Mouse (Mus musculus) yolk sac, embryonic 10.5 days (tissue): ENCODE measurements around the gene Alg11.
A peak's percentile ranks its signal among the peaks of the same experiment; 100 is the strongest.

ENCODE experiments used
- DNase-seq: peaks from one replicate; pipeline ENCODE4 v3.0.0-alpha.2; 2017; ENCODE audit warnings: low spot score

Gene Alg11

GRCm38 (mm10) chr8:22060446-22060889, at the start of gene Alg11:
Gene Alg11 (plus strand): TSS chr8:22060721.
- peak; percentile 97 for DNase-seq

DNA sequence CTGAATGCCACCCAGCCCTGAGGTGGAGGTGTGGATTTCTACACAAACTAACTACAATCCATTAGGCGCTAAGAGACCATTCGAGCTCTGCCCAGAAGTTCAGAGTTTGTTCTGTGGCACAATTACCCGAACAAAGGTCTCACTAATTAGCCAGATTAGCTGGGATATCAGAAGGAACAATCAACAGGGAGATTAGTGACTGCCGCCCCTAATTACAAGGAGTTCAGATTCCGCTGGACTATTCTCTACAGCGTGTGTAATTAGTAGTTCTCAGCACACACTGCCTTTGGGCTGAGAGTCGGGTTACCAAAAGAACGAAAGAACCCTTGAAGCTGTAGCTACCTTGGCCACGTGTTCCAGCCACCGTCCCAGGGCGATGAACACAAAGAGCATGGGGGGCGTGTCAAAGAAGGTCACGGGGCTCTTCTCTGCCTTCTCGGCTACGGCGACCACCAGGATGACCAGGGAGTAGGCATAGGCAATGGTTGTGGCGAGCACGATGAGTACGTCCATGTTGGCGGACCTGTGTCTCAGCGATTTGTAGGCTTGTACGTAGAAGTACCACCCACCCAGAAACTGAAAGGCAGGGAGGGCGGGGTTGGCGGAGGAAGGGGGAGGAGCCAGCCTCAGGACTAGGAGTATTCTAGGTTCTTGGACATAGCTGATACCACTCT, 47.4 kb upstream of the Alg11 start:
- DNase-seq = no peak

DNA sequence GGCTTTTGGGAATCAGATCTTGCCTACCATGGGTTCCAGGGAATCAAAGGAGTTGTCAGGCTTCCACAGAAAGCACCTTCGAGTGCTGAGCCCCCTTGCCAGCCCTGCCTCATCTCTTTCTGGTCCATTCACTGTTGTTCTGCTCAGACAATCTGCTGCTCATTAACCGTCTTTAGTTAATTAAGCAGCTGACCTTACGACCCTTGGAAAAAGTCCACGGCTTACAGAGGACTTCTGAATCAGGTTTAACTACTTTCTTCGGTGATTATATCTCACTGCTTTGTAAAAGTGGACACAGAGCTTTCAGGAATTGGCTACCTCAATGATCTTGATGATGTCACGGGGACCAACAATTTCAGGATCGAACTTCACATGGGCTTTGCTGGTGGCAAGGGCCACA, 42.8 kb upstream of the Alg11 start:
- no peak for DNase-seq

- DNase-seq = peak; percentile 53
Observed at GRCm38 (mm10) chr8:22019498-22019897, 41.0 kb upstream of the Alg11 start.

- DNase-seq = no peak
Observed at GRCm38 (mm10) chr8:22022244-22022643, 38.3 kb upstream of the Alg11 start.

DNA sequence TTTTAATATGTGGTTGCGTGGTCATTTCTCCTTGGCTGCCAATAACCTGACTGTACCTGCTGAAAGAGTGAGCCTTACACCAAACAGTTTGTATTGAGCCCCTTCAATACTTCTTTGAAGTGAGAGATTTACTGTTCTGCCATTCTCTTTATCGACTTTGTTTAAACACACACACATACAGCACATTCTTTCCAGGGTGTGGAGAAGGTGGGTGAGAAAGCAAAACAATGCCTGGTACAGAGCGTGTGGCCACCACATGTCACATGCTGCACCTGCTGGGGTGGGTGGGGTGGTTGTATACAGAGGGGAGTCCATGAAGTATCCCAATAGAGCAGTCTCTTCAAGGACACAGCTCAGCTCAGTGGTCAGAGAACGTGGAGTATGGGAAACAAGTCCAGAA, 35.3 kb upstream of the Alg11 start:
- no peak for DNase-seq

- DNase-seq = no peak
Observed at GRCm38 (mm10) chr8:22028973-22029372, 31.5 kb upstream of the Alg11 start.

- no peak for DNase-seq
Observed at GRCm38 (mm10) chr8:22030990-22031389, 29.5 kb upstream of the Alg11 start.

GRCm38 (mm10) chr8:22036137-22036536, 24.4 kb upstream of the Alg11 start:
- DNase-seq = no peak

GRCm38 (mm10) chr8:22037022-22037421, 23.5 kb upstream of the Alg11 start:
- peak; percentile 77 for DNase-seq

- peak; percentile 83 for DNase-seq
Observed at GRCm38 (mm10) chr8:22039468-22040152, 20.9 kb upstream of the Alg11 start.

DNA sequence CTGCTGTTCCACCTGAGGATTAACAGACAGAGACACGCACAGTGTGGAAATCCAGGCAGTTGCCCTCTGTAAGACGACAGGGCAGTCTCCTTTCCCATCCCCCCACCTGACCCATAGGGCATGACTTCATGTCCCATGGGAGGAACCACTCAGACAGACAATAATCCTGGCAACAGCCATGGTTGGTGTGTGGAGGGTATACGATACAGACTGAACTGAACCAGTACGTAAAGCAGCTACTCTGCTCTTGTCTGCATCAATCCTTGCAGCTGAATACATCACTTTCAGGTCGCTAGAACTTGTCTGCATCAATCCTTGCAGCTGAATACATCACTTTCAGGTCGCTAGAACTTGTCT, 20.4 kb upstream of the Alg11 start:
- no peak for DNase-seq

DNA sequence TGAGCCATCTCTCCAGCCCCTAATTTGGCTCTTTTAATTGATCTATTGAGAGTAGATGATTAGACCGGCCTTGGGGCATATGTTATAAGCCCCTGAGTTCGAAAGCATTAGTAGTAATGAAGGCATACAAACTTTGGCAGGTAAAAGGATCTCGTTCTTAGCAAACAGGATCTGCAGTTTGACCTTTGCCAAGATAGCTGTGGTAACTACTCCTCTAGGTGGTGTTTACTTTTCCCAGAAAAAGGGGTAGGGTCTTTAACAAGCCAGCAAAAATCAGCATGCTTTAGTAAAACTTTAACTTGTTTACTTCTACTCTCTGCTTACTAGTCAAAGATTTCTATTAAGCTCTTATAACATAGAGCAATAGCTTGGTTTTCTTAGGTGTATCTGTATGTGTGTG, 18.0 kb upstream of the Alg11 start:
- peak; percentile 55 for DNase-seq

GRCm38 (mm10) chr8:22043706-22044105, 16.8 kb upstream of the Alg11 start:
- DNase-seq = no peak

DNA sequence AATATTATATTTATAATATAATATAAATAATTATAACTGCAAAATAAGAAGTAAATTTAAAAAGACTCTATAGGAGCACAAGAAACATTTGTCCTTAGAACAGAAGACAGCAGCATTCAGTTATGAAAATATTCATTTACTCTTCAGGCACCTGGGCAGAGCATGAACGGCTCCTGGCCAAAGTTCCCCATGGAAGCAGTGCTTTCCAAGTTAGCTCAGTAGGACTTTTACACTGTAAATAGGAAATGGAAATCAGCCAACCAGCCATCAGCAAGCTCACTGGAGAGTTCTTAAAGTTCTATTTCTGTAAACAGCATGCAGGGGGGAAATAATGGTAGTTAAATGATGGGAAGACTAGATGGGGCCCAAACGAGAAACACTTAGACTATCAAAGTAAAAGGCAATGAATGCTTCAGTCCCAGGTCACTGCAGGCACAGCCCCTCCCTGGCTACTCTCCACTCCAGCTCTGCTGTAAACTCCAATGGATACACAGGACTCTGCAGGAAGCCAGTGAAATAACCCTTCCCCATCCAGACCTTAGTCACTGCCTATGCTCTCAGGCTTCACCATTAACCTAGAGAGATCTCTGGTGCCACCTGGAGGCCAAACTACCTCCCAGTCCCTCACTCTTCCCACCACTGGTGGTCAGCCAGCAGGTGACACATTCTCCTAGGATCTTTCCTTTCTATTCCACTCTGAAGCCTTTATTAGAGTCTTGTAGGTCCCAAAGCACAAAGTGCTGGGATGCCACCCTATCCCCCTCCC, 12.6 kb upstream of the Alg11 start:
- DNase-seq = peak; percentile 66

- DNase-seq = peak; percentile 68
Observed at GRCm38 (mm10) chr8:22054674-22055491, 5.6 kb upstream of the Alg11 start.

DNA sequence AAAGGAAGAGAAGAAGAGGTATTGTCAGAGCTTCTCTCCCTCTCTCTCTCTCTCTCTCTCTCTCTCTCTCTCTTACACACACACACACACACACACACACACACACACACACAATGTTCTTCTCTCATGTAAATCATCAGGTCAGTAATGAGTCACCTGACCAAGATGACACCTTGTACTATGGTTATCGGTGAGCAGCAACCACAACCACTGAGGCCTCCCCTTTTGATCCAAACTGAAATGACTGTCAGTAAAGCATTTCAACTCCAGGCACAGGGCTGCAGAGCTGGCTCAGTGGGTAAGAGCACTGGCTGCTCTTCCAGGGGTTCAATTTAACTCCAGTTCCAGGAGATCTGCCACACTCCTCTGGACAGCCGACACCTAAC, 5.0 kb upstream of the Alg11 start:
- DNase-seq = no peak

GRCm38 (mm10) chr8:22056850-22057249, 3.7 kb upstream of the Alg11 start:
- DNase-seq = no peak

DNA sequence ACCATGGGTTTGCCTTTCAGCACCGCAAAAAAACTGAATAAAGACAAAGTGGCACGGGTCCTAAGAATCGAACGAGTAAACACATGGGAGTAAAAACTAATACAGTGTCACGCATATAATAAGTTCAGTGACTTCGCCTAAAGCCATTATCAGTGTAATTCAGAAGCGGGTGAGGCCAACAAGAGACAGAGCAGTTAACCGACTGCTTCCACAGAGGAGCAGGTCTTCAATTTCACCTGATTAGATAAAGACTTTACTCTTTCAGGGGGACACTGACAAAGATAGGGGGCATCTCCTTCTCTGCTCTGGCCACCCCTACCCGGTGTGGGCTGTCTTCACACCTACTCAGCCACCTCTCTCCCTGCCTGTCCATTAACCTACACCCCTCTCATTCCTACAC, 2.2 kb upstream of the Alg11 start:
- DNase-seq = no peak

DNA sequence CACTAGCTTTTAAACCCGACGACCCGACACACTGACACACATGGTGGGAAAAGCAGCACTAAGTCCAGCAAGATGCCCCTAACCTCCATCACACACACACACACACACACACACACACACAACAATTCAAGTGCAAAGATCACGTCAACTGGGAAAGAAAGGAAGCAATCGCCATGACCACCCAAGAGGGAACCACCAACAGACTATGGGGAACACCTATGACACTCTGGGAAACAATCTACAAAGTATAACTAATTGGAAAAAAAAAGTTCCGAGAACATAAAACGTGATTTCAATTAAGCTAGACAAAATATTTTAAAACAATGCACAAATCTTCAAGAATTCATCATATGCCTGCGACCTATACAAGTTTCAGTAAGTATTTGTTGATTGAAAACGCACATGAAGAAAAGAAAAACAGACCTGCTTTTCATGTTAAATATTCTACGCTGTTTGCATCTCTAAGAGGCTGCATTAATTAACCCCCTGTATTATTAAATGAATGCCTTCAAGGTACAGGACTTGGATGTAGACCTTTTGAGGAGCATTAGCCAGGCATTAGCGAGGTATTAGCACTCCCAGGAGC, 1.3 kb upstream of the Alg11 start:
- no peak for DNase-seq

DNA sequence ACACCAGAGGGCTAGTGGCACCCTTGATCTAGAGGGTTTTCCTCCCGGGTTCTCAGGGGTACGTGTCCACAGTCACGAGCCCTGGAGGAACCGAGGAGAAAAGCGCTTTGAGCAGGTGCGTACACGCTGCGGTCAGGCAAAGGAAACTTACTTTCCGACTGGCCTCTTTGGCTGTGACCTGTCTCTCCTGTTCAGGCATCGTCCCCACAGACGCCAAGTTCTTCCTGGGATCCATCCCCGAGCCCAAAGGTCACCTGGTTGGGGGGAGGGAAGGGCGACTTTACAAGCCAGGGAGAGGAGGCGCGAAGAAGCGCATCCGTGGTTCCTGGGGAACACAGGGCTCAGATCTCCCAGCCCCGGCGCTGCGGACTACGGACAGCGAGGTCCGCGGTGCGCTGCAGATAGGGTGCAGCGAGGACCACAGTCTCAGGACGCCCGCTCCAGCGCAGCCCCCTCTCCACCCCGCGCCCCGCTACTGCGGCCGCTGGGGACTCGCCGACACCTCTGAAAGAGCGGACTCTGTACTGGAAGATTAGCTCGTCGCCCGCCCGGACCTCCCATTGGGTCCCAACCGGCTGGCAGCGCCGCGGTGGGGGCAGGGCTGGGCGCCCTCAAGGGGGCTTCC, 588 bp upstream of the Alg11 start, which contains the start of gene Atp7b:
Gene Atp7b, minus strand, starts transcription at position 485 of the 625 bp plus-strand sequence.
- no peak for DNase-seq
